Mouse (Mus musculus) adrenal gland, adult 8-10 months (tissue): Measurements from ENCODE around the gene Gh. TPM values are rescaled to one million over a fixed set of nuclear protein-coding genes. Genes with fewer than 3 reads are reported as not detected.
A peak's percentile ranks its signal among the peaks of the same experiment; 100 is the strongest.

Source experiments
- DNase-seq: peaks from one replicate; pipeline ENCODE4 v3.0.0; 2022
- total RNA-seq, 4 experiments: library from RNA; stranded (reverse); gene quantifications; 2 replicates each; pipeline ENCODE4 v1.2.4; 2022

Gene Gh
- total RNA-seq, 4 experiments from 2014 or later = not detected

DNA sequence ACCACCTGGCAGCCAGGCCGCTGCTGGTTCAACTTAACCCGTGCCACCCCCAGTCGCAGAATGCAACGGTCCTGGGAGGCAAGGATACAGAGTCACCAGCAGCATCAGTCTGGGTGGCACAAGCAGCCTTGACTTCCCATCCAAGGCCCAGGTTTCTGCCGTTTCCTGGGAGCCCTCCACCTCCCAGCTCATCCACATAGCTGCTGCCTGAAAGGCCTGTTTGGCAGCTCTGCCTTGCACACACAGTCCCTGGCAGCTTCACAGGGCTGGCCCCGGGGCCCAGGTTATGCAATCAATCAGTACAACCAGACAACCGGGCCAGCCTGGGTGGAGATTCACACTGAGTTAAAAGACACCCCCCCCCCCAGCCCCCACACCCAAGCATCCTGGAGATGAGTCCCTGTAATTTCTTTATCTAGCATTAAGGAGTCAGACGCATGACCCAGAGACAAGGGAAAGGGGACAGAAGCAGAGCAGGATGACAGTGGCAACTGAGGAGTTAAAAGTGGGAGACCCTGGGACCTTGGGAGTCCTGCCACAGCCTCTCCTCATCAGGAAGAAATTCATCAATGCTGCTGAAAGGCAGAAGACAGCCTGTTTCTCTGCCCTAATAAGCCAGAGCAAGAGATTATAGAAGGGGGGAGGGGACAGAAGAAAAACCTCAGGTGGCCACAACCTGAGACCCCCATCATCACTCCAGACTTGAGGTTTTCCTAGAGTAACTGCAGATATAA is 33.2 kb downstream of the Gh start:
- DNase-seq = peak; percentile 90

GRCm38 (mm10) chr11:106267871-106268270 is 33.8 kb downstream of the Gh start:
- no peak for DNase-seq

DNA sequence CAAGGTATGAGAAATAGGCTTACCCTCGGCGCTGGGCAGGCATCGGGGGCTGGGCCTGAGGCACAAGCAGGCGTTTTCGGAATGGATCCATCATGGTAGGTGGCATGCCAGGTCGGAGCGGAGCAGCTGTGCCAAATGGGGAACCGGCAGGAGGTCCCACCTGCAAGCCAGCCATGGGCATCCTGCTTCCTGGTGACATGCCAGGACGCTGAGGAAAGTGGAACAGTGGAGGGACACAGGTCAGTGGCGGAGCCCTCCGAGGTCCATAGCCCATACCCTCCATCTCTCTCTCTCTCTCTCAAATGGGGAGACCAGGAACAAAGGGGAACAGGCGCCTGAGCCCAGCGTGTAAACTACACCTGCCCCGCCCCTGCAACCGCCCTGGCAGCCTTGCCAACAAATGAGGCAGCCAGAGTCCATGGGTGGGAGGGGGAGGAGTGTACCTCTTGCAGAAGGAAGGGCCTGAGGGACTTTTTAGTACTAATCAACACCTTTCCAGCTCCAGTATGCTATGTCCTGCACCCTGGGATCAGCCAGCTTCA is 34.3 kb downstream of the Gh start:
- peak; percentile 58 for DNase-seq

DNA sequence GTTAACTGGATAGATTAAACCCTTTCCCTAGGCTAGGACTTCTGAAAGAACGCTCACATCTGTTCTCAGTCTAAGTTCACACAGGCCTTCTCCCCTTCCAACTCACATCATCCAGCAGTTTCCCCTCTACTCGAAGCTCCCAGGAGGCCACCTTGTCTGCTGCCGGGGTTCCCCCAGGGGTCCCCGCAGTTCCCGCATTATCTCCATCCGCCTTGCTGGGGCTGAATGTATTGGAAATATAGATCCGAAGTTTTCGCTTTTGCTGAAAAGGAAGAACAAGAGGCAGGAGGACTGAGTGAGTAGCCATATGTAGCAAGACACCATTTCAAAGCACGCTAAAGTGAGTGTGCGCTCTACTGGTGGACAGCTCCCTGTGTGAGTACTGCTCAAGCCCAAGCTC is 35.2 kb downstream of the Gh start:
- DNase-seq = no peak

GRCm38 (mm10) chr11:106265570-106265969 is 36.1 kb downstream of the Gh start:
- DNase-seq = no peak

DNA sequence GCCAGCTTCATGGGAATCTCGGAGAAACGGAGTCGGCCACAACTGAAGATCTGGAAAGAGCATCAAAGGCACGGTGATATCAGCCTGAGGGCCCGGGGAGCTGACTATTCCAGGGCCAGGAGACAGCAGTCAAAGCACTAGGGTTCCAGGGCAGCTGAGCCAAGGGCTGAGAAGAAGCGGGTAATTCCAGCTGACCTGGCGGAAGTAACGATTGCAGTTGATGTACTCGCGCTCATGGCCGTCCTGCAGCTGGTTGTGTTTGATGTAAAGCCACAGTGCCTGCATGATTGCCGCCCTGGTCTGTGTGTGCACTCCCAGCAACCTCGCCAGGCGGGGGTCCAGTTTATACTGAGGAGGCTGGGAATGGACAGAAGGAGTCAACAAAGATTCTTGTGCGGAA is 36.7 kb downstream of the Gh start:
- DNase-seq = no peak

DNA sequence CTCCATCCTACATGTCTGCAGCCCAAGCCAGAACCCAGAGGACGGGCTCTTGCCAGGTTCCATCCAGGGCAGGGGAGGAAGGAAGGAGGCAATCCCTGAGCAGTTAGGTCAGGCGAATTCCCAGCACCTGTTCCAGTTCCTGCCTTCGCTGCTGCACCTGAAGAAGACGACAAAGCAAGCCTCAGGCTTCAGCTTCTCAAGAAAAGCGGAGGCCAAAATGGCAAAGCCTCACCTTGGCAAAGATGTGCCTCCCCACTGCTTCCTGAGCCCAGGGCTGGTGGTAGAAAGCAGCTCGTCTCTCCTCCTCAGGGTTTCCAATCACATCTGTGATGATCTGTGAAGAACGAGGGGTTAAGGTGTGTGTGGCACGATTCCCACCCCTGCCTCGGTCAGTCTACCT is 37.7 kb downstream of the Gh start:
- DNase-seq = no peak

DNA sequence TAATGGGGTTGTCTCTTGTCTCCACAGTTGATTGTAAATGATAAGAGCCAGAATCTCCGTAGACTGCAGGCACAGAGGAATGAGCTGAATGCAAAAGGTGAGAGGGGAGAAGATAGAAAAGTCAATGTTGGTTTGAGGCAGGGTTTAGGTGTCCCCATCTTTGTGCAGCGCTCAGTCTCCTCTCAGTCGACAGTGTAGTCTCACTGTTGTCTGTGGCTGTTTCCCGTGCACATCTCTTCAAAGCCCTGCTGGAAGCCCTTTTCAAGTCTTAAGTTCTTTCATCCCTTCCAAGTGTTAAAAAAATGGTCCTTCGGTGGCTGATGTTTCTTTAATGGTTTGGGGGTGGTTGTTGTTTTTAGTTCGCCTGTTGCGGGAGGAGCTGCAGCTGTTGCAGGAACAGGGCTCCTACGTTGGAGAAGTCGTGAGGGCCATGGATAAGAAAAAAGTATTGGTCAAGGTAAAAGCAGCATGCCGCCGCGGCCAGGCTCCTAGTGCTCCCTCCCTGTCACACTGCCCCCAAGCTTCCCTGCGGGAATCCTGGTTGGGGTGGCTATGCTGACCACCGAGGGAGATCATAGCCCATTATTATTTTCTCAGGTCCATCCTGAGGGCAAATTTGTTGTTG is 40.7 kb downstream of the Gh start:
- DNase-seq = no peak

DNA sequence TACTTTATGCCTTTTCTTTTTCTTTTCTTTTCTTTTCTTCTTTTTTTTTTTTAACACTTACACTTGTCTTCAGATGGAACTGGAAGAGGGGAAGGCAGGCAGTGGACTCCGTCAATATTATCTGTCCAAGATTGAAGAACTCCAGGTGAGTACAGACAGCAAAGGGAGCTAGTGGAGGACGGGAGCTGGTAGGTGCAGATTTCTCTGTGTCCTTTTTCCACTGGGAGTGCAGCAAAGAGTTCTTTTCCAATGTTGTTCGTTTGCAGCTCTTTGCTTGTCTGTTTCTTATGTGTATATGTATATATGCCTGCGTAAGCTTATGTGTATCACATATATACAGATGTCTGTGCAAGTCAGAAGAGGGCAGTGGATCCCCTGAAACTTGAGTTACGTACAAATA is 44.9 kb downstream of the Gh start:
- no peak for DNase-seq

DNA sequence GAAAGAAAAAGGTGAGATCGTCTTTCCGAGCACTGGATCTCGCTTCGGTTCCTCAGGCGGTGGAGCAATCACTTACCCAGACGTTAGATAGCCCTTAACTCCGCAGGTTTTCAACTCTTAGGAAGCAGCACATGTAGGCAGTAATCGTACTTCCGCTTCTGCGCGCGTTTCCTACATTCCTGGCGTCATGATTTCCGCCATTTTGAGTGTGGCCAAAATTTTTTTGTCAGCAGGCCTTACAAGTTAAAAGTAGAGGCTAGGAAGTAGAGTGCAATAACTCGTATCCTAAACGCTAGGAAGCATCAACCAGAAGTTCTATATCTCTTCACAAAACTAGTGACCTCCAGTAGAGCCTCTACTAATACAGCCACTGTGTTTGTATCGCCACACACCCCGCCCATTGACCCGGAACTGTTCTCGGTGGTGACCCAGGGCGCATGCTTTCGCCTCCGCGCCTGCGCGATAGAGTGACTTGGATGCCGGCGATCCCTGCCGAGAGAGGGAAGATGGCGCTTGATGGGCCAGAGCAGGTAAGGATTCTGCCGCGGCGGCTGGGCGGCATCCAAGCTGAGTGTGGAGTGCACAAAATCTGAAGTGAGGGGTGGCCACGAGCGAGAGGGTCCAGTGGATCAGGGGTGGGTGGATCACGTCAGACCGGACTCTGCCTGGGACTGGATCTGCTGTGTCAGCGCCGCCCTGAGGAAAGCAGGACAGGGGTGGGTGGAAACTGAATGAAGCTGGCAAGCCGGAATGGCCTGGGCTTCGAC is 45.8 kb downstream of the Gh start, which contains the start of the genes Ftsj3 and Psmc5:
TSS of gene Ftsj3 (minus strand) at position 395 of the 767 bp plus-strand sequence.
TSS of gene Psmc5 (plus strand) at position 470 of the 767 bp plus-strand sequence.
- peak; percentile 95 for DNase-seq

- DNase-seq = no peak
Observed at GRCm38 (mm10) chr11:106255174-106255573, 46.5 kb downstream of the Gh start.

DNA sequence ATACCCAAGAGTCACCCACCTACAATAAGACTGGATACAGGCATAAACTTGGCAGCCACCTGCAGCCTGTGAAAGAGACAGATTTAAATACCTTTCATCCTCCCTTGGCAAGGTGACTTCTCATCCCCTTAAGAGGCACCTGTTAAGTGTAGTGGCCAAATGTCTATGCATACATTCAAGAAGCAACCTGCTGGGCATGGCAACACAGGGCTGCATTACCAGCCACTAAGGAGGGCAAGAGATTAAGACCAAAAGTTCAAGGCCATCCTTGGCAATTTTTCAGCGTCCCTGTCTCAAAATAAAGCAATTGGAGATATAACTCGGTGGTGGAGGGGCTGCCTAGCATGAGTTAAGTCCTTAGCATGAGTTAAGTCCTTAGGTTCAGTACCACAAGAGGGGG is 46.9 kb downstream of the Gh start:
- no peak for DNase-seq

Other genes with a start within 250 kb of the Gh start
- gene Taco1, start 235.8 kb downstream of the Gh start, total RNA-seq = 10 to 100 TPM; 26.3 to 38.6 (median 33.1) TPM
- 10 to 100 TPM; 41.7 to 58.2 (median 47.2) TPM for gene Map3k3, start 217.3 kb downstream of the Gh start, total RNA-seq
- gene Gm10840, start 141.0 kb downstream of the Gh start, total RNA-seq = not detected
- 10 to 100 TPM in 3 of 4 experiments, 1 to 10 TPM in 1; 9.6 to 18.9 (median 14.3) TPM for gene Limd2, start 141.0 kb downstream of the Gh start, total RNA-seq
- 10 to 100 TPM; 15.1 to 26.8 (median 19.3) TPM for gene Strada, start 99.7 kb downstream of the Gh start, total RNA-seq
- gene Ccdc47, start 85.5 kb downstream of the Gh start, total RNA-seq = 100 to 1,000 TPM in 3 of 4 experiments, 10 to 100 TPM in 1; 84.3 to 125 (median 116) TPM
- gene Ddx42, start 84.9 kb downstream of the Gh start, total RNA-seq = 10 to 100 TPM; 53.4 to 71.6 (median 64.1) TPM
- gene Ftsj3, start 45.8 kb downstream of the Gh start, total RNA-seq = 10 to 100 TPM; 42.3 to 82.3 (median 59.1) TPM
- 100 to 1,000 TPM; 151 to 166 (median 154) TPM for gene Psmc5, start 45.7 kb downstream of the Gh start, total RNA-seq
- gene Smarcd2, start 28.9 kb downstream of the Gh start, total RNA-seq = 10 to 100 TPM; 74.0 to 91.9 (median 85.8) TPM
- under 1 TPM in 3 of 4 experiments, not detected in 1; 0.15 to 0.19 (median 0.17) TPM for gene Tcam1, start 25.2 kb downstream of the Gh start, total RNA-seq
- gene Cd79b, start 12.9 kb upstream of the Gh start, total RNA-seq = 1 to 10 TPM; 1.2 to 2.3 (median 1.6) TPM
- under 1 TPM in 3 of 4 experiments, not detected in 1; 0.06 to 0.43 (median 0.07) TPM for gene Scn4a, start 51.4 kb upstream of the Gh start, total RNA-seq
- under 1 TPM in 1 of 4 experiments, not detected in 3; 0.65 TPM for gene Prr29, start 63.6 kb upstream of the Gh start, total RNA-seq
- 10 to 100 TPM; 10.0 to 15.8 (median 13.6) TPM for gene Icam2, start 86.2 kb upstream of the Gh start, total RNA-seq
- 100 to 1,000 TPM; 171 to 211 (median 198) TPM for gene Ern1, start 186.0 kb upstream of the Gh start, total RNA-seq